In genomic region chr11:4292224-4292887, GRCm38 (mm10) we compare ENCODE assay signal across 15 mouse cellular contexts. TPM values are rescaled to one million over a fixed set of nuclear protein-coding genes. Genes with fewer than 3 reads are reported as not detected.
DNase-seq lines count a peak whose midpoint lies in the region; ATAC-seq and TF ChIP-seq lines count a peak whose summit lies in the region.
"Had no signal": no experiment of that assay in that cellular context is flagged by ENCODE, and none has a peak within 500 bp of the region (broad histone marks: within the 10 kb centered on the region; RNA-seq: fewer than 3 reads in every experiment).

No protein-coding gene starts in this region.

- peak; percentile 79 for TF ChIP-seq EP300 in liver, embryonic 14.5 days (IDR thresholded peaks at IDR 0.05; ENCODE audit: low read depth)

- peaks cover 18 to 28% of the 10 kb centered on the region in 2 experiments for H3K4me1 ChIP-seq in liver, embryonic 14.5 days (replicated peaks; ENCODE audit: control insufficient read depth in 2 of 2, insufficient read depth in 2 of 2, low read length in 1 of 2)

- H3K4me2 ChIP-seq in liver, embryonic 14.5 days (ENCODE audit: low read depth): peak overlapping the region; percentile 59
- H3K4me2 ChIP-seq: embryonic facial prominence, embryonic 12.5 days; limb, embryonic 12.5 days had no signal

- no peaks in the 10 kb centered on the region for H3K27me3 ChIP-seq in liver, embryonic 14.5 days (ENCODE audit: control insufficient read depth, insufficient read depth, low read length)
- H3K27me3 ChIP-seq: embryonic facial prominence, embryonic 12.5 days; Patski had no signal

- no peak for TF ChIP-seq CTCF in layer of hippocampus, adult 2 months (conservative IDR thresholded peaks at IDR 0.05)
- no peak for TF ChIP-seq CTCF in liver, embryonic 14.5 days (IDR thresholded peaks at IDR 0.05; ENCODE audit: low read depth)

- peak; percentile 94 for ATAC-seq in liver, embryonic 14.5 days (ENCODE audit: insufficient read depth)
- ATAC-seq in megakaryocyte, adult 5-6 weeks (ENCODE audit: poor library complexity, severe bottlenecking): no peak

- H3K27ac ChIP-seq in layer of hippocampus, adult 2 months: peak overlapping the region; percentile 65
- H3K27ac ChIP-seq in liver, embryonic 14.5 days: no peak overlapping the region; the same call in 1 of the 2 replicates
- H3K27ac ChIP-seq: embryonic facial prominence, embryonic 12.5 days; hindbrain, embryonic 10.5 days; kidney, postnatal 0 days; limb, embryonic 12.5 days had no signal

- H3K9me3 ChIP-seq in liver, embryonic 14.5 days (ENCODE audit: control insufficient read depth, low read length): no peaks in the 10 kb centered on the region
- H3K9me3 ChIP-seq: embryonic facial prominence, embryonic 12.5 days; hindbrain, embryonic 10.5 days; limb, embryonic 12.5 days had no signal

- H3K9ac ChIP-seq in liver, embryonic 14.5 days (replicated peaks): peak overlapping the region; percentile 27; the same call in 1 of the 2 replicates
- H3K9ac ChIP-seq: embryonic facial prominence, embryonic 12.5 days; forebrain, postnatal 0 days; limb, embryonic 12.5 days had no signal

- no peak overlapping the region for H3K4me3 ChIP-seq in layer of hippocampus, adult 2 months
- peak overlapping the region in 1 of 2 experiments; percentile 1; a peak in 1 of 4 replicates for H3K4me3 ChIP-seq in liver, embryonic 14.5 days (ENCODE audit: insufficient read depth in 1 of 2, low read depth in 2 of 2, low read length in 2 of 2)
- H3K4me3 ChIP-seq: embryonic facial prominence, embryonic 12.5 days; hindbrain, embryonic 10.5 days; limb, embryonic 12.5 days had no signal

- peak; percentile 95 for DNase-seq in heart, adult 11 months
- no peak for DNase-seq in heart, postnatal 25 days (ENCODE audit: low spot score)
- DNase-seq in layer of hippocampus, adult 2 months (ENCODE audit: low spot score in 2 of 2): no peak
- DNase-seq in layer of hippocampus, postnatal 36 days: no peak
- peak; percentile 57 for DNase-seq in c-Kit-positive CD71-positive TER-119-positive erythroid progenitor cells, embryonic 14.5 days (ENCODE audit: low spot score)
- peak; percentile 47 to 55 (median 51) for DNase-seq in liver, embryonic 14.5 days (ENCODE audit: low read depth in 3 of 3, low spot score in 3 of 3)
- DNase-seq in embryo, embryonic 10 days (ENCODE audit: low spot score): no peak

- no peaks in the 10 kb centered on the region for H3K36me3 ChIP-seq in liver, embryonic 14.5 days (replicated peaks; ENCODE audit: control insufficient read depth, insufficient read depth, low read depth)
- H3K36me3 ChIP-seq: embryonic facial prominence, embryonic 12.5 days; hindbrain, embryonic 10.5 days; limb, embryonic 12.5 days had no signal

- WGBS in liver, embryonic 14.5 days (ENCODE audit: insufficient replicate concordance): 14% methylated on average over 8 of the region's 8 CpGs

- intact Hi-C loops in heart, postnatal 25 days (cut with DNase I): no loop called here

RNA-seq across cellular contexts. Expression of gene Lif, which starts 35.0 kb away (rescaled TPM):
- under 1 TPM; 0.17 to 0.55 TPM for total RNA-seq in heart, postnatal 25 days (2021)
- total RNA-seq in layer of hippocampus, adult 2 months (2021): 1 to 10 TPM in 1 of 2 experiments, under 1 TPM in 1; 0.92 to 1.7 TPM
- 1 to 10 TPM; 1.4 to 1.7 TPM for total RNA-seq in layer of hippocampus, postnatal 36 days (2021)
- 0.02 TPM in 1 of 2 replicates, not detected in the other for polyA plus RNA-seq in liver, embryonic 14.5 days (2012; rRNA removed)
- polyA plus RNA-seq in liver, embryonic 14.5 days (2014; fragmentation: Nextera tagmentation; extraction: Ambion mirVana): not detected in 2 replicates
- total RNA-seq in megakaryocyte, adult 5-6 weeks (2015): 0.18 and 0.31 TPM in 2 replicates
- total RNA-seq in megakaryocyte, adult 5-6 weeks (2017): 1.1 and 6.7 TPM in 2 replicates

RNA-seq across cellular contexts. Expression of gene Osm, which starts 56.1 kb away (rescaled TPM):
- total RNA-seq in heart, postnatal 25 days (2021): not detected
- total RNA-seq in layer of hippocampus, adult 2 months (2021): under 1 TPM; 0.15 to 0.20 TPM
- total RNA-seq in layer of hippocampus, postnatal 36 days (2021): not detected
- 0.85 and 0.88 TPM in 2 replicates for polyA plus RNA-seq in liver, embryonic 14.5 days (2012; rRNA removed)
- 0.34 and 0.41 TPM in 2 replicates for polyA plus RNA-seq in liver, embryonic 14.5 days (2014; fragmentation: Nextera tagmentation; extraction: Ambion mirVana)
- 26.6 and 34.4 TPM in 2 replicates for total RNA-seq in megakaryocyte, adult 5-6 weeks (2015)
- total RNA-seq in megakaryocyte, adult 5-6 weeks (2017): 31.9 and 39.2 TPM in 2 replicates
- total RNA-seq: gastrocnemius, postnatal 25 days had no signal
- polyA plus RNA-seq: embryonic facial prominence, embryonic 12.5 days; limb, embryonic 12.5 days; Patski had no signal

Comparison
In these comparisons a context has a peak if more than half of its experiments do, and no peak if none do; other contexts are left out.
1. DNase-seq: peak in heart, adult 11 months (single experiment), c-Kit-positive CD71-positive TER-119-positive erythroid progenitor cells, embryonic 14.5 days (single experiment) and liver, embryonic 14.5 days (3 of 3); none in heart, postnatal 25 days (single experiment), layer of hippocampus, adult 2 months (0 of 2), layer of hippocampus, postnatal 36 days (0 of 2) and embryo, embryonic 10 days (single experiment).
2. RNA of gene Osm, which starts 56.1 kb away (total RNA-seq): 26.6 to 39.2 TPM in megakaryocyte, adult 5-6 weeks; 0.15 to 0.20 TPM in layer of hippocampus, adult 2 months, not detected in layer of hippocampus, postnatal 36 days and not detected in heart, postnatal 25 days; every median in the first group is over 10 times any median in the second.